In the genomic region with DNA sequence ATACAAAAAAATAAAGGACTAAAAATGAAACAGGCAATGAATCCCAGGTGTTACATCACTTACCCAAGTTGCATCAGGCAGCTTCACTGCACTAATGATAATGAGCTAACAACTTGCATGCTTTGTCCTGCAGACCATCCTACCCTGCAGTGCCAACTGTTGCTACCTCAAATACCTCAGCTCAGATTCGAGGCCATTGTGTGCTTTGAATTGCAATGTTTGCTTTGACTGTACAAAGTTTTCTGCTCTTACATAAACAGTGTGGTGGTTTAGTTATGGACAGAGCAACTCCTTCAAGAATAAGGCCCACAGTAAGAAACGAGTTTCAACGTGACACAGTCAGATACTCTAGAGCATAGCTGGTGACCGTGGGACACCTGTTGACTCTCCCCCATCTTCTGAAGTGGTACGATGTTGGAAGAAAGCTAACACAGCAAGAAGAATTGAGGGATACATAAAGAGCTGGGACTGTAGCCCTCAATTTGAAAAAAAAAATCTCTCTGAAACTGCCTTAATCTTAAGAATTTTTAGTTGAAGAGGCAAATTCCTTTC, we compare ENCODE assay signal across 21 mouse cellular contexts.
DNase-seq lines count a peak whose midpoint lies in the region; ATAC-seq and TF ChIP-seq lines count a peak whose summit lies in the region.
"Had no signal": no experiment of that assay in that cellular context is flagged by ENCODE, and none has a peak within 500 bp of the region (broad histone marks: within the 10 kb centered on the region; RNA-seq: fewer than 3 reads in every experiment).

No protein-coding gene starts in this region.

- no peaks in the 10 kb centered on the region for H3K9me3 ChIP-seq in lung, embryonic 15.5 days
- H3K9me3 ChIP-seq: embryonic facial prominence, embryonic 13.5 days; forebrain, embryonic 10.5 days; heart, embryonic 12.5 days; hindbrain, embryonic 12.5 days had no signal

- POLR2A ChIA-PET in Patski (lab: Charles Lee) = interaction anchor here (1.0 kb wide), 1 partner anchor 15 kb away, joined by 3 read pairs; no protein-coding TSS in a partner anchor

- H3K36me3 ChIP-seq in lung, embryonic 15.5 days = no peaks in the 10 kb centered on the region
- no peaks in the 10 kb centered on the region for H3K36me3 ChIP-seq in myocyte (ENCODE audit: control insufficient read depth, insufficient read depth)
- H3K36me3 ChIP-seq: embryonic facial prominence, embryonic 13.5 days; forebrain, embryonic 10.5 days; heart, embryonic 12.5 days; hindbrain, embryonic 12.5 days had no signal

- H3K27ac ChIP-seq in lung, embryonic 15.5 days = peak overlapping the region; percentile 63
- H3K27ac ChIP-seq: embryonic facial prominence, embryonic 13.5 days; forebrain, embryonic 10.5 days; heart, adult 2 months; hindbrain, embryonic 12.5 days had no signal

- H3K4me3 ChIP-seq in lung, embryonic 15.5 days = no peak overlapping the region
- no peak overlapping the region for H3K4me3 ChIP-seq in myocyte
- H3K4me3 ChIP-seq: embryonic facial prominence, embryonic 13.5 days; erythroblast, embryonic 14.5 days; forebrain, embryonic 10.5 days; heart, adult 2 months; heart, embryonic 12.5 days; hindbrain, embryonic 12.5 days had no signal

- no peak for DNase-seq in lung, postnatal 36 days
- peak; percentile 46 for DNase-seq in Muller cell, postnatal 12 days (ENCODE audit: inconsistent ontology term)
- no peak for DNase-seq in Patski (ENCODE audit: low read depth, low spot score)
- DNase-seq in retina, postnatal 1 day = no peak
- no peak for DNase-seq in urinary bladder, adult 18-20 months (ENCODE audit: low spot score in 2 of 2)
- DNase-seq in heart, adult 11 months = no peak
- DNase-seq: adrenal gland, postnatal 10 days; cerebellum, adult 11 months; cerebellum, adult 8-10 months; cerebellum, postnatal 14 days; gastrocnemius, postnatal 36 days; heart, adult 2 months had no signal

- H3K4me1 ChIP-seq in lung, embryonic 15.5 days = peaks cover 18% of the 10 kb centered on the region
- H3K4me1 ChIP-seq: heart, embryonic 12.5 days had no signal

- TF ChIP-seq CTCF in Patski (IDR thresholded peaks at IDR 0.05) = no peak

- no peak overlapping the region for H3K4me2 ChIP-seq in lung, embryonic 15.5 days
- H3K4me2 ChIP-seq in myocyte (ENCODE audit: low read depth) = no peak overlapping the region
- H3K4me2 ChIP-seq: embryonic facial prominence, embryonic 13.5 days; heart, embryonic 12.5 days; hindbrain, embryonic 12.5 days had no signal

- CTCF ChIA-PET in Patski (lab: Charles Lee) = interaction anchor here (0.7 to 2.6 kb wide), 6 partner anchors 10 to 77 kb away, joined by 3 to 10 read pairs (median 4); no protein-coding TSS in a partner anchor

- no peak for TF ChIP-seq POLR2A in myocyte (IDR thresholded peaks at IDR 0.05; ENCODE audit: insufficient read length, low read depth)

- no peak for ATAC-seq in lung, embryonic 15.5 days (ENCODE audit: borderline replicate concordance, extremely low read depth, low FRiP score, low TSS enrichment)
- ATAC-seq in Patski = peak; percentile 65
- ATAC-seq: forebrain, embryonic 14.5 days; hindbrain, embryonic 16.5 days had no signal

- H3K27me3 ChIP-seq in lung, embryonic 15.5 days = no peaks in the 10 kb centered on the region
- H3K27me3 ChIP-seq in Patski (no peaks in the 10 kb centered on the region), myocyte (ENCODE audit: control insufficient read depth, insufficient read depth, insufficient read length) (no peaks in the 10 kb centered on the region)
- H3K27me3 ChIP-seq: embryonic facial prominence, embryonic 13.5 days; heart, embryonic 12.5 days; hindbrain, embryonic 12.5 days had no signal

- no peaks in the 10 kb centered on the region for H3K79me2 ChIP-seq in myocyte (ENCODE audit: control insufficient read depth, insufficient read depth)

- WGBS in lung, embryonic 15.5 days = 39% methylated on average over 5 of the region's 5 CpGs

- in situ Hi-C loops in Patski (cut with MboI; ENCODE audit: low pct_unique_long_range_greater_than_20kb) = loop anchor here (10.0 kb wide), 1 partner anchor 114 kb away; no protein-coding TSS in a partner anchor

- no peak overlapping the region for H3ac ChIP-seq in myocyte (ENCODE audit: control insufficient read depth, insufficient read length)

- H3K9ac ChIP-seq in lung, embryonic 15.5 days = no peak overlapping the region
- H3K9ac ChIP-seq: embryonic facial prominence, embryonic 13.5 days; heart, embryonic 12.5 days; hindbrain, embryonic 12.5 days had no signal

TF ChIP-seq in myocyte, 11 proteins besides CTCF, POLR2A, EP300 and RAD21:
- TF ChIP-seq USF1 (IDR thresholded peaks at IDR 0.05; ENCODE audit: low read depth) = no peak
- TF ChIP-seq CEBPB (IDR thresholded peaks at IDR 0.05; ENCODE audit: insufficient read depth, poor library complexity, severe bottlenecking) = peak; percentile 79
